Mouse (Mus musculus): ENCODE data around the gene Cenpc1.

Gene Cenpc1

GRCm38 (mm10) chr5:86065101-86065875 is at the start of gene Cenpc1:
Gene Cenpc1, minus strand, starts transcription at chr5:86065583.
- DNase-seq: peak; percentile 98 to 99

GRCm38 (mm10) chr5:86113997-86114396 is 48.6 kb upstream of the Cenpc1 start:
- DNase-seq: no peak

- no peak for DNase-seq
Measured at GRCm38 (mm10) chr5:86113037-86113436, 47.7 kb upstream of the Cenpc1 start.

- no peak for DNase-seq
Measured at GRCm38 (mm10) chr5:86111074-86111473, 45.7 kb upstream of the Cenpc1 start.

GRCm38 (mm10) chr5:86106610-86107009 is 41.2 kb upstream of the Cenpc1 start:
- DNase-seq: no peak

- DNase-seq: no peak
Measured at GRCm38 (mm10) chr5:86102176-86102575, 36.8 kb upstream of the Cenpc1 start.

- DNase-seq: no peak
Measured at GRCm38 (mm10) chr5:86100621-86101020, 35.2 kb upstream of the Cenpc1 start.

- no peak for DNase-seq
Measured at GRCm38 (mm10) chr5:86098988-86099387, 33.6 kb upstream of the Cenpc1 start.

- no peak for DNase-seq
Measured at GRCm38 (mm10) chr5:86094754-86095153, 29.4 kb upstream of the Cenpc1 start.

- DNase-seq: no peak
Measured at GRCm38 (mm10) chr5:86086751-86087150, 21.4 kb upstream of the Cenpc1 start.

GRCm38 (mm10) chr5:86084979-86085378 is 19.6 kb upstream of the Cenpc1 start:
- DNase-seq: no peak

- no peak for DNase-seq
Measured at GRCm38 (mm10) chr5:86083987-86084386, 18.6 kb upstream of the Cenpc1 start.

GRCm38 (mm10) chr5:86078720-86079334 is 13.4 kb upstream of the Cenpc1 start:
- no peak for DNase-seq

GRCm38 (mm10) chr5:86072756-86073386 is 7.5 kb upstream of the Cenpc1 start:
- DNase-seq: no peak

GRCm38 (mm10) chr5:86071538-86071937 is 6.2 kb upstream of the Cenpc1 start, which contains the start of gene Stap1:
Gene Stap1, plus strand, starts transcription at chr5:86071746.
- DNase-seq: no peak

GRCm38 (mm10) chr5:86069121-86069520 is 3.7 kb upstream of the Cenpc1 start:
- DNase-seq: no peak

GRCm38 (mm10) chr5:86068451-86068850 is 3.1 kb upstream of the Cenpc1 start:
- DNase-seq: no peak

- peak; percentile 89 to 90 for DNase-seq
Measured at GRCm38 (mm10) chr5:86066551-86066929, 1.2 kb upstream of the Cenpc1 start.

GRCm38 (mm10) chr5:86065876-86066550 is 630 bp upstream of the Cenpc1 start:
- no peak for DNase-seq

GRCm38 (mm10) chr5:86063501-86063900 is 1.9 kb downstream of the Cenpc1 start:
- no peak for DNase-seq

- DNase-seq: no peak
Measured at GRCm38 (mm10) chr5:86029820-86030219, 35.6 kb downstream of the Cenpc1 start.

- DNase-seq: no peak
Measured at GRCm38 (mm10) chr5:85996545-85997510, 68.6 kb downstream of the Cenpc1 start.
